Mouse (Mus musculus): Measurements from ENCODE around the gene Btnl6.
"Not testable (repeated sequence)": the region's sequence is repeated elsewhere in the genome, so short reads cannot be mapped to it uniquely, and the experiment has no call there.

The Btnl6 gene

DNA sequence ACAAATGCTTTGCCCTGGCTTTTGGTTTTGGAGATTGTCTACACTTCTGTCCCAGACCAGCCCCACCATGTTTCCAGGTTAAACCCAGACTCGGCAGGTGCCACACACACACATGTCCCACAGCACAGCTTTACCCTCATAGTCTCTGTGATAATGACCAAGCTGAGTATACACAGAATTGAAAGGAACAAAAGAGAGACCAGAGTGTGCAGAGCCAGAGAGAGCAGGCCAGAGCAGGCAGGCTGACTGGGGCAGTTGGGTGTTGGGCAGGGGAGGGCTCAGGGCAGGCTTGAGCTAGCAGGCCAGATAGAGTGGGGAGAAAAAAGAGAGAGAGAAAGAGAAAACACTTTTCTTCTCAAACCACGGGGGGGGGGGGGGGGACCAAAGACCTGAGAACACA lies 20.6 kb downstream of the Btnl6 start:
- DNase-seq: no peak

DNA sequence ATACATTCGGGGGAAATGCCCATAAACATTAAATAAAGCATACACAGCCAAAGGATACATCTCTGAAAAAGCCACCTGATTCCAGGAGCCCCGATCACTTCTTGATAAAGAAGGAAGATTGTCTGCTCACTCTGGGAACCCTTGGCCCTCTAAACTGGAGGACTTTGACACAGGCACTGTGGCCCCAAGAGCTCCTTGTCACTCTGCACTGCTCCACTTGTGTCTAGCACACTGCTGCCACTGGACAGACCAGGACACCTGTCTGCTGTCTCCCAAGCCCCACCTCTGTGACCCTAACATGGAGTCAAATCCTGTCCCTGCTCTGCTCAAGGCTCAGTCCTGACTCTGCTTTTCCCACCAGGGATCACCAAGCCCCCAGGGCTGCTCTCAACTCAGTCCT lies 22.0 kb downstream of the Btnl6 start:
- DNase-seq: not testable (repeated sequence)

DNA sequence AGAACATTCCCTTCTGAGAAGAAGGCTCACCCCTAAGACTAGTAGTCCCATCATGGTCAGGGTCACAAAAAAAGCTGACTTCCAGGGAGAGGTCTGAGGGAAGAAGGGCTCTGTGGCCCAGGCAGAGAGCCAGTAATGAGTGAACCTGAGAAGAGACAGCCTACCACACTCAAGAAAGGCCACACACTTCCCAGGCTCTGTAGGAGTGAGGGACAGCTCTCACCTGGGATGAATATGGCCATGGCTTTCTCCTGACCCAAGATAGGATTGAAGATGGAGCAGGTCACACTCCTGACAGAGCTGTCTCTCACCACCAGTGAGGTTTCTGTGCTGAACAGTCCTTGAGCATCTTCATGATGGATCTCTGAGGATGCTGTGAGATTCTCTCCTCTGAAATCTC lies 24.4 kb downstream of the Btnl6 start:
- DNase-seq: no peak

DNA sequence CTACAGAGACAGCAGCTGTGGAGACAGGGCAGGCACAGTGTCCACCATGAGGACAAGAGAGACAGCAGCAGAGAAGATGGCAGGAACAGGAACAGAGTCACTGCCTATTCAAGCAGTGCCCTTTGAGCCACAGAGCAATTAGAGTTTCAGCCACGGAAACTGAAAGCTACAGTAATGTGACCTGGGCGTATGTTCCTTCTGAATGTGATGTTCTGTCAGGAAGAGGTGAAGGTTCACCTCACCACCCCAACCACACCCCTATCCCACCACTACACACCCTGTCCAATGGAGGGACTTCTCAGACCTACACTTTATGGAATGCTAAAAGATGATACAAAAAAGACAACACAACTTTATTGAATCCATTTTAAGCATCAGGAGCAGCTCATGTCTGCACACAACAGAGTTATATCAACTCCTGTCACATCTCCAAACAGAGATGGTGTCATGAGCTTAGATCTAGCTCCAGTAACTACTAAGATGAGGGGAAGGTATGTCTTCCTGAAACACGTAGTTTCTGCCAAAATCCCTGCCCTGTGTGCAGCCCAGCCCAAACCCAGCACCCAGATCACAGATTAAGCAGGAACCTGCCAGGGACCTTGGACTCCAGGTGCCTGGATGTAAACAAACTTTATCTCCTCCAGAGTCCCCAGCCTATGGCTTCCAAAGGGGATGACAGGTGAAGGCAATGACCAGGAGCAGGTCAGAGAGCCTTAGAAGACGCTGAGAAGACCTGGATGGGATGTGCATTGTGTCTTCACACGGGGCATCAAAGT lies 39.7 kb downstream of the Btnl6 start, which contains the start of gene Btnl4:
Btnl4 (minus strand) TSS at position 81 of the 776 bp plus-strand sequence.
- DNase-seq: not testable (repeated sequence)

DNA sequence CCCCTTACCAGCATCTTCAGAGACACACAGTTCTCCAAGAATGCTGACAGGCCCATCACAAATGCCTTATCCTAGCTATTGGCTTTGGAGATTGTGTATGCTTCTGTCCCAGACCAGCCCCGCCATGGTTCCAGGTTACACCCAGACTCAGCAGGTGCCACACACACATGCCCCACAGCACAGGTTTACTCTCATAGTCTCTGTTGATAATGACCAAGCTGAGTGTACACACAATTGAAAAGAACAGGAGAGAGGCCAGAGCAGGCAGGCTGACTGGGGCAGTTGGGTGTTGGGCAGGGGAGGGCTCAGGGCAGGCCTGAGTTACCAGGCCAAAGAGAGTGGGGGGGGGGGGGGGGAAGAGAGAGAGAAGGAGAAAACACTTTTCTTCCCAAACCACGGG lies 40.7 kb downstream of the Btnl6 start:
- no peak for DNase-seq

DNA sequence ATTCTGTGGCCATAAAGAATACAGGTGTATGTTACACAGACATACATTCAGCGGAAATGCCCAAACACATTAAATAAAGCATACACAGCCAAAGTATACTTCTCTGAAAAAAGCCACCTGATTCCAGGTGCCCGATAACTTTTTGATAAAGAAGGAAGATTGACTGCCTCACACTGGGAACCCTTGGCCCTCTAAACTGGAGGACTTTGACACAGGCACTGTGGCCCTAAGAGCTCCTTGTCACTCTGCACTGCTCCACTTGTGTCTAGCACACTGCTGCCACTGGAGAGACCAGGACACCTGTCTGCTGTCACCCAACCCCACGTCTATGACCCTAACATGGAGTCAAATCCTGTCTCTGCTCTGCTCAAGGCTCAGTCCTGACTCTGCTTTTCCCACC lies 42.1 kb downstream of the Btnl6 start:
- no peak for DNase-seq

GRCm38 (mm10) chr17:34470491-34470890 lies 46.7 kb downstream of the Btnl6 start:
- DNase-seq: no peak

- DNase-seq: not testable (repeated sequence)
Observed at GRCm38 (mm10) chr17:34465906-34466305, 51.2 kb downstream of the Btnl6 start.

DNA sequence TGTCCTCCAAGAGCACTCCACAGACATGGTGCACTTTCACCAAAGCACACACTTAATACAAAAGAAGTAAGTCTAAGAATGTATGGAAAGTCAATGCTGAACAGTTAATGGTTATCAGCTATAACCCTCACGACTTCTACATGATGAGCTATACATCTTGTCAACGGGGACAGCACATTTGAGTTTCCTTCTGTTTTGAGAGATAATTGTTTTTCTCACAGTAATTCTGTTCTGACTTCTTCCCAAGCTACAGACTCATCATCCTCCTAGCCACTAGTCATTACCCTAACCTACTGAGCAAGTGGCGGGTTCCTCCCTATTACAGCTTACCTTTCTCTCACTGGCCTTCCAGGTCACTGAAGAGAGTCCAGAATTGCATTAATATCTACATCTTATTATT lies 57.9 kb downstream of the Btnl6 start:
- DNase-seq: no peak

Measured in cerebellum, adult 11-12 months (tissue).